Mouse (Mus musculus) gastrocnemius, postnatal 4 days (tissue): ENCODE results near the gene Creb5. TPM values are rescaled to one million over a fixed set of nuclear protein-coding genes. Genes with fewer than 3 reads are reported as not detected.

Experiments used
- DNase-seq, 2 experiments: peaks; one replicate each; pipeline ENCODE4 v3.0.0; 2021 to 2022; ENCODE audit warnings: low spot score in 2 of 2, mixed read lengths in 2 of 2
- total RNA-seq, 2 experiments: library from RNA; stranded (reverse); gene quantifications; 2 replicates each; pipeline ENCODE4 v1.2.3; 2021

The Creb5 gene
- total RNA-seq, 2 experiments from 2014 or later = 29.0 to 33.0 TPM

DNA sequence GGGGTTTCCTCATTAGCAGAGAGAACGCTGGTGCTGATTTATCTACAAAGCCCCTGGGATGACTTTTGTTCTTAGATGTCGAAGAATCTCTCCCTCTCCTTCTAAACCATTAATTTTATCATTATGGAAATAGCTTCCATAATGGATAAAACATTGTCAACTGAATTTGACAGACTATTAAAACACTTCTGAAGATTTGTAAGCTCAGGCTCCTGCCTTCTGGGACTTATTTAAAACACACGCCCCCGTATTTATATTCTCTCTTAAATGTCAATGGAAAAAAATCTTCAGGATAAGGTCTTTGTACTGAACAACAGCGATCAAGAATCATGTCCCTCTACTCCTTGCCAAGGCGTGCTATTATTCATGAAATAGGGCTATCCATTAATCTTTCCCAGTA, 448.6 kb downstream of the Creb5 start:
- no peak for DNase-seq

DNA sequence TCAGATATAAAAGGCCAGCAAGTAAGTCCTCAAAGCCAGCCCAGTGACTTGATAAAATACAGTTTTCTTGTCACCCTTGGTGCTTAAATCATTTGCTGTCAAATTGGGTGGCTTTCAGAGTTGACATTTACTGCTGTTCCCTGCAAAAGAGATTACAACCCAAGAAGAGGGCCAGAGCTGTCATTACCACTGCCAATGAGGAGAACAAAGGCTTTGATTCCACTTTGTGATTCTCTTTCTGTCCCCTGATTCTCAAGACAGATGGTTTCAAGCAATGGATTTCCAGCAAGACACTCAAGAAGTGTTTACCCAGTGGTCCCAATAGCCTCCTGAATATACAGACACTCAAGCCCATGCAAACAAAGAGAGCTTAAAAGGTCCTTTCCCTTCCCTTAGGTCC, 451.1 kb downstream of the Creb5 start:
- DNase-seq = no peak

DNA sequence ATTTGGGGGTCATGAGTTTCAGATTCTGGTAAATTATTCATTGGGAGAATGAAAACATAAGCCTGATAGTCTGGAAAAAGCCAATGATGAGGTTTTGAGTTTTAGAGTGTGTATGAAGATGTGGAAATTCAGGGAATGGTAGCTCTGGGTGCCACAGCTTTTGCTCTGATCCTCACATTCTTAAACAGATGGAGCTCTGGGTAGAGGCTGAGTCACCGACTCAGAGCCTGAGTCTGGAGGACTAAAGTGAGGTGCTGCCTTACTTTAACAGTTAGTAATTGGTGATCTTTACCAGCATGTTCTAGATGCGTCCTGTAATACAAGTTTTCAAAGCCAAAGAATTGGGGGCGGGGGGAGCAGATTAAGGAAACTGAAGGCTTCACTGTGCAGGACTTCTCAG, 454.2 kb downstream of the Creb5 start:
- DNase-seq = no peak

Other genes starting within 250 kb of the Creb5 start
- 10 to 100 TPM; 10.7 to 11.6 TPM for gene Jazf1, start 218.6 kb upstream of the Creb5 start, total RNA-seq